Mouse (Mus musculus): Measurements from ENCODE around the gene Mtor.

GRCm38 (mm10) chr4:148603376-148604139, 155.1 kb downstream of the Mtor start:
- no peak for TF ChIP-seq CTCF (IDR thresholded peaks at IDR 0.05; ENCODE audit: control insufficient read depth, insufficient read depth, insufficient replicate concordance, low read depth, low read length)
- TF ChIP-seq POLR2A (IDR thresholded peaks at IDR 0.05; ENCODE audit: control insufficient read depth, low read depth, low read length): no peak
